Mouse (Mus musculus) spleen, postnatal 36 days (tissue): ENCODE results near the gene Atg13.
A peak's percentile ranks its signal among the peaks of the same experiment; 100 is the strongest.

ENCODE experiments used
- DNase-seq, 2 experiments: peaks; one replicate each; pipeline ENCODE4 v3.0.0; 2022; ENCODE audit warnings: low spot score in 2 of 2, mixed read lengths in 1 of 2

The Atg13 gene

DNA sequence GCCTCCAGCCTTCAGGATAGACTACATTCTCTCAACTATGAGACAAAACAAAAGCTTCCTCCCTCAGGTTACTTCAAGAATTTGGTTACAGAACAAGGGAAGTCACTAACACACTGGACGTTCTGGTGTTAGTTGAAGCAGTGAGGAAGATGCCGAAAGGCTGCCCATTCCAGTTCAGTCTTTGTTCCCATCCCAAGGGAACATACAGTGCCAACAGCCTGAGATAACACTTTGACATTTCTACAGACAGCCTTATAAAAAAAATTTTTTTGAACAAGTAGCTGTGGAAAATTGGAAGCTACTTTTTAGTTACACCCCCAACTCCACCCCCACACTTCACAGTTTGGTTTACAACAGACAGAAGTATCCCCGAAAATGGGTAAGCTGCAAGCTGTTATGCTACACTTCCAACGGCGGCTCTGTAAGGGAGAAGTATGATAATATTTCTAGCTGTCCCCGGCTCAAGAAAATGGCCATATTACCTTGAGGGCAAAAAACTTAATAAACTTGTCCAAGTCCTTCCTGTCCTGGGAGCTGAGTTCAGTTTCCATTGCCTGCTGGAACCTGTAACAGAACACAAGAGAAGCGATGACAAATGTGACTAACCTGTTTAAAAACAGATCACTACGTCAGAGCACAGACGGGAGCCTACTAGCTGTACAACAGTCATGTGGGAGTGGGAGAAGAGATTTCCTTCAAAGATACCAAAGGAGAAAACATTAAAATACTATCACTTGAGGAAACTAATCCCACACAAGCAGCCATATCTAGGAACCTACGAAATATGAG is 14.7 kb downstream of the Atg13 start:
- no peak for DNase-seq

DNA sequence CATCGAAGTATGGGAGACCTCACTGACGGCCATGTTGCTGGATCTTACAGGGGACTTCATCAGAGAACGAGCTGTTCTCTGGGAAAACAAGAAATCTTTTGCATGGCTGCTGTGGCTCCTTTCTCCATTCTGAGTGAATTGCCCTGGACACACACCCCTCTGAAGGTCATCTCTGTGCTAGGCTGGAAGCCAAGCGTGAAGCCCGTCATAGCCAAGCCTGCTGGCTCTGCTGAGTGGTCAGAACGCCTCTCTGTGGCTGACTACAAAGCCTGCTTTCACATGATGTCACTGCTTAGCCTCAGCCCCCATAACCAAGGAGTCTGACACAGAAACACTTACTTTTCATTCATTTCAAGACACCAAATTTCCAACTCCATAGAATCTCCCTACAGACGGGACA is 20.9 kb downstream of the Atg13 start:
- no peak for DNase-seq

DNA sequence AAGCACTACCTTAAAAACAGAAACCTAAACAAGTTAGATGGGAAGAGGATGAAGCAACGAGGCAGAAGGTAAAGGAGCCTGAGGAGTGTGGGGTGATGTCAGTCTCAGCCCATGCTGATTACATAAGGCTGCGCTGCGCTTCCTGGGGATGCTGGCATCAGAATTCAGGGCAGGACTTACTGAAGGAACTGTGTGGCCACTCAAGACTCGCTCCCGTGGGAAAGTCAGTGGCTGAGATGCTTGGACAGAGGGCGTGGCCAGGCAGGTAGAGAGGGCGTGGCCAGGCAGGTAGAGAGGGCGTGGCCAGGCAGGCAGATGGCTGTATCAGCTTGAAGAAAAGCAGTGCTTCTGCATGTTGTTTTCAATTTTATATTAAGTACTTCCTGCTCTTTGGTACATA is 26.5 kb downstream of the Atg13 start:
- DNase-seq, result no peak

DNA sequence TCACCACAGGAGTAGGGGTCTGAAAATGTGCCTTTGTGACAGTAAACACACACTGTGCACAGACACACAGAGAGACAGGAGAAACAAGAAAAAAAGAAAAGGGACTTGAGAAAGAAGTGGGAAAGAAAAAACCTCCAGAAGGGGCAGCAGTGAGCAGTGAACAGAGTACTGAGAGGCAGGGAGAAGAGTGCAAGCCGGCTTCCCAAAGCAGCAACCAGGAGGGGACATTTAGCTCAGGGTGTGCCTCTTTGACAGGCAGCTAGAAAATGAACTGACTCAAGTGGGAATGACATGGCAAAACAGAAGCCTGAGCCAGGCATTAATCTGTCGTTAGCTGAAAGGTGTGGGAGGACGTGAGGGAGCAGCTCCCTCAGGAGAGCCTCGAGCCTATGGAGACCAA is 27.5 kb downstream of the Atg13 start:
- peak in 1 of 2 experiments; percentile 16 for DNase-seq

GRCm38 (mm10) chr2:91676961-91677360 is 33.4 kb downstream of the Atg13 start:
- no peak for DNase-seq

GRCm38 (mm10) chr2:91676420-91676819 is 34.0 kb downstream of the Atg13 start:
- no peak for DNase-seq

DNA sequence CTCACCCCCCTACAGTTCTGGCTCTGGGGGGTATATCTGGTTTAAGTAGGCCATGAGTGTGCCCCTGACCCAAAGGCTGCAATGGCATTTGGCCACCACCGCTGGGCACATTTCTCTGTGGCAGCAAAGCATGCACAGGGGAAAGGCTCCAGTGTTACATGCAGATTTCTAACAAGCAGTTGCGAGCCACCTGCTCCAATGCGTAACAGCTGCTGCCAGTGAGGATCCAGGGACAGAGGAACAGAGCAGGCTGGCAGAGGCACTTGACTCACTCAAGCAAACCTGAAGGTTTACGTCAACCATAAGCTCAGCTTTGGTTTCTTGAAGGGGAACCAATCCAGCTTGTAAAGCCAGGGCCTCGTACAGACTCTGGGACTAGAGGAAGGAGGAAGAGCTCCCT is 35.5 kb downstream of the Atg13 start:
- DNase-seq, result no peak

GRCm38 (mm10) chr2:91673587-91673986 is 36.8 kb downstream of the Atg13 start:
- DNase-seq, result no peak

DNA sequence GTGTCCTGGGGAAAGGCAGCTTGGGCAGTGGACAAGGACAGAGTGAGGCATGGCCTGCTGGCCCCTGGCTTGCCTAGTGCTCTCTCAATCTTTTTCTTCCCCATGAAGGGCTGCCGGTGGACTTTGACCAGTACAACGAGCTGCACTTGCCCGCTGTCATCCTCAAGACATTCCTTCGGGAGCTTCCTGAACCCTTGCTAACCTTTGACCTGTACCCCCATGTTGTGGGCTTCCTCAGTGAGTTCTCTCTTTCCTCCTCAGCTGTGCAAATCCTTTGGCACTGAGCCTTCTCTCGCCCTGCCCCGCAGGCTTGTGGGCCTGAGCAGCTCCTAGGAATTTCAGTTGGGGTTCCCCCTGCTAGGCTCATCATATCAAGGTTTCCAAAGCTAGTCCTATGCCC is 40.3 kb downstream of the Atg13 start:
- DNase-seq, result no peak

DNA sequence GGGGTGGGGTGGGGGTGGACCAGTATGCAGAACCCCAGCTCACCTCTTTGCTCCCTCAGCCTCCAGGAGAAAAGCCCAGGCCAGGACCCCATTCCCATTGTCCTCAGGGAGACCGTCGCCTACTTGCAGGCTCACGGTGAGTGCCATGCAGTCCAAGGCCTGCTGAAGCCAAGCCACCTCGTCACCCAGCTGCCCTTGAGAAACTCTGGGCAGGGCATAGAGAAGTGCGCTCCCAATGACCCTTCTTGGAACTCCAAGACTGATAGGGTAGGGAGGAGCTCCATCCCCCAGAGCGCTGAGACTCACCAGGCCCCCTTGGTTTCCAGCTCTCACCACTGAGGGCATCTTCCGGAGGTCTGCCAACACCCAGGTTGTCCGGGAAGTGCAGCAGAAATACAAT is 41.0 kb downstream of the Atg13 start:
- no peak for DNase-seq

GRCm38 (mm10) chr2:91667747-91668146 is 42.6 kb downstream of the Atg13 start:
- DNase-seq, result no peak

GRCm38 (mm10) chr2:91666386-91666910 is 43.9 kb downstream of the Atg13 start:
- no peak for DNase-seq

DNA sequence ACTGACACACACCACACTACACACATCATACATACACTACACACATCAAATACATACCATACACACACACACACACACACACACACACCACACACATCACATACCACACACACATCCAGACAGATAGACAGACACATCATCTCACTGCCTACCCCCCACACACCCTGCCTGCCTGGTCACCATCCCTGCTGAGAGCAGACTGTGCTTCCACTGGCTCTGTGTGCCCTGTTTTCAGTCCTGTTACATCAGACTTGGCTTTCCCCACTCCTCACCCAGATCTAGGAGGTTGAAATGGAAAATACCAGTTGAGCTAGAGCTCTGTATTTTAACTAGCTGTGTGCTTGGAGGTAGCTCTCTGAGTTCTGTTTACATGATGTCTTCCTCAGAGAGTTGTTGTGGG is 45.6 kb downstream of the Atg13 start:
- DNase-seq, result no peak

GRCm38 (mm10) chr2:91660981-91661380 is 49.4 kb downstream of the Atg13 start:
- no peak for DNase-seq

GRCm38 (mm10) chr2:91659657-91660056 is 50.7 kb downstream of the Atg13 start:
- no peak for DNase-seq

GRCm38 (mm10) chr2:91656774-91657173 is 53.6 kb downstream of the Atg13 start:
- DNase-seq, result no peak

- DNase-seq, result no peak
Observed at GRCm38 (mm10) chr2:91655827-91656226, 54.5 kb downstream of the Atg13 start.

DNA sequence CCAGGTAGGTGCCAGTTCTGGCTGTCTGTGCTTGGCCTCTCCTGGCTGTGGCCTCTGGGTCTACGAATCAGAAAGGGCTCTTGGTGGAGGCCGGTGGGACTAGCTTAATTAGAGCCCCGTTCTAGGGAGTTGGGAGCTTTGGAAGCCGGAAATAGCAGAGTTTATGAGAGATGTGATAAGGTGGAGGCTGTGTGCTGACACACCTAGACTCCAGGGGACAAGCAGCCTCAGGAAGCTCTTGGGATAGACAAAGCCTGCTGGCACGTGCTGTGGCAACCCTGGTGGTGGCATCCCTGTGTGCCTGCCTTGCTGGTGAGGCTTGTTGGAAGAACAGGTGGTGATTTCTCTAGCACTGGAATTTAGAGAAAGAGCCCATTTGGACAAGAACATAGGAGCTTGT is 55.0 kb downstream of the Atg13 start:
- no peak for DNase-seq

DNA sequence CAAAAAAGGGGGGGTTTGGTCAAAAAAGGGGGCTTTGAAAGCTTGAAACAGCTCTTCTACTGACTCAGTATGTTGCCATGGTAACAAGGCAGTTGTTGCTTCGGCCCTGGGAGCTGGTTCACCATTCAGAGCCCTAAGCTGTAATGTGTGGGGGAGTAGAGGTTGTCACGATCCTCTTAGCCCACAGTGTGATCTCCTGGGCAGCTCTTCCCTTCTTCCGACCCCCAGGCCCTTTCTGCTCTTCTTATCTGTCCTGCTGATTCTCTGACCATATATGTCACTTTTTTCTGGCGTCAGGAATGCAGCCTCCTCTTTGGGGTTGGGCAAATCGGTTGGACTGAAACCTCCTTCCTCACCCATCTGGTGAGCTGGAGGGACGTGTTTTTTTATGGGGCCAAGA is 57.5 kb downstream of the Atg13 start:
- no peak for DNase-seq

DNA sequence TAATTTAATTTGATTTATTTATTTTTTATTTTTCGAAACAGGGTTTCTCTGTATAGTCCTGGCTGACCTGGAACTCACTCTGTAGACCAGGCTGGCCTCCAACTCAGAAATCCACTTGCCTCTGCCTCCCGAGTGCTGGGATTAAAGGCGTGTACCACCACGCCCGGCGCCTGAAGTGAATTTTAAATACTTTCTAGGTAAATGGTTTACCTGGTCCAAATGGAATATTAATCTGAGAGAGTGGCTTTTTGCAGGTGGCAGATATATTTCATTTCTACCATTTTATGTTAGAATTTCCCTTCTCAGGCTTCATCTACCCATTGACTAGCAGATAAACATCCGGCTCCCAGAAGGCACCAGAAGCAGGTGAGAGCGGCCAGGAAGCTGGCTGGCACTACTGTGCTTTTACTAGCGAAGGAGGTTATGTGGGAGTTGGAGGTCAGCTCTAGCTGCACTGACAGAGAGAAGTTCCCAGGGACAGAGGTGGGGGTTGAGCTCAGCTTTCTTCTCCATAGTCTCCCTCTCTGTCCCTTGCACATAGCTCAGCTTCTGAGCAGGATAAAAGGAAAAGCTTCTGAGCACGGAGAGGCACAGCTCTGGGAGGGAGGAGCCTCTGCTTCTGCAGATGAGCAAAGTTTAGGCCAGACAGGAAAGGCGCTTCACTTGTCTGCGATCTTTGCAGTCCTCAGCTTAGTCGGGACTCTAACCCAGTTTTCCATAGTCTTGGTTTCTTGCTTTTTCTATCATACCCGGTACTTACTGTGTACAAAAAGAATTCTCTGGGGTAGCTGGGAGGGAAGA is 58.7 kb downstream of the Atg13 start:
- no peak for DNase-seq

DNA sequence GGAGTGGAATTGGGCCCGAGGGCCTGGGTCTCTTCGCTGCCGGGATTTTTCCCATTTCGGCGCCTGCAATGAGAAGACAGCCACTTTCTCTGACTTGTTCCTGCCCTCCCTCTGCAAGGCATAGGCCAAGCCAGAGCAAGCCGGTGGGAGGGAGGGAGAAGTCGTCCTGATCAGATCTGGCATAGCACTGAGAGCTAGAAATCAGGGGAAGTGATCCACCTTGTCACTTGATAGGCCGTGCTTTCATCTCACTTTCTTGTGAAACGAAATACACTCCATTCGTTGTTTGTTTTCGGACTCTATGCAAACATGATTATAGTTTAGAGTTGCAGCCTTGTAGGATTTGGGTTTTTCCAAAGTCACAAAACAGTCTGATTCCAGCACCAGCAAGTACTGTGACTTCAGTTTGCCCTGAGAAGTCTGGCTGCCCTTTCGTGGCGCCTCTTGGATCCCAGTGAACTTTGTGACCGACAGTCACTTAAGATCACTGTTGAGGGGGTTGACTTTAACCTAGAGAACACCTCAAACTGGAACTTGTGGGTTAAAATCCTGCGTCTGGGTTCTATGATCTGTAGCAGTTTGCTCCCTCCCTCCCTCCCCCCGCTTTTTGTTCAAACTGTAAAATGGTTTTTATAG is 59.9 kb downstream of the Atg13 start:
- DNase-seq, result no peak

DNA sequence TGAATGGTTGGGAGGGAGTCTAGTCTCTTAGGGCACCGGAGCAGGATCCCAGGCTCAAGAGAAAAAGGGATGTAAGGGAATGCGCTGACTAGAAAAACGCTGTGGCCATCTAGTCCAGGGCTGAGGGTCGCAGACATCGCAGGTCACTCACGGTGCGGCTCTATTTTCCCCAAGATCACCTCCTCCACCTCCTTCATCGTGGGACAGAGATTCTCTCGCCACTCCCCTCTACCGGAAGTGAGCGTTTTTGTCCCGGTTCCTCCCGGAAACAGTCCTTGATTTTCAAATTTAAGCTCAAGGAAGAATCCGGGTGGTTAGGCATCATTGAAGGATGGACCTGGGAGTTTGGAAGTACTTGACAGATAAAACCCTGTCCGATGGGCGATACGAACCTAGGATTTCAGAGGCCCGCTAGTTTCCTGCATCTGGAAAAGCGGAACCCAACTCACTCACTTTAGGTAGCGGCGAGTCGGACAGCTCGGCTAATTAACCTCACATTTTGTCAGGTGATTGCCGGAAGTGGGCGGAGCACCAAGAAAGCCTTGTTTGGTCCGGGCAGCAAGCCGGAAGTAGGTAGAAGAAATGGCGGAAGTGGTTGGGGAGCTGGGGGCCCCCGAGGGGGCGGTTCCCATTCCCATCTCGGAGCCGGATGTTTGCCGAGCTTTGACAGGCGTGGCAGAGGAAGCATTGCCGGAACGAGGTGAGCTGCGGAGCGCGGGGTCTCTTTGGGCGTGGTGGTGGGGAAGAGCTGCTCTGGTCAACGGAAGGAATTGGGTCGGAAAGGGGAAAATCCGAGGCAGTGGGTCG is 60.6 kb downstream of the Atg13 start, which contains the start of the genes Zfp408 and Arhgap1:
Gene Zfp408 (minus strand): TSS at position 239 of the 807 bp plus-strand sequence.
Gene Arhgap1 (plus strand): TSS at position 308 of the 807 bp plus-strand sequence.
- peak; percentile 96 to 97 for DNase-seq
